Mouse (Mus musculus) neural tube, embryonic 11.5 days (tissue): ENCODE measurements around the gene Plppr4. TPM values are rescaled to one million over a fixed set of nuclear protein-coding genes. Genes with fewer than 3 reads are reported as not detected.

Source experiments
- ATAC-seq: fragments of 200-750 bp; cut with Nextera tagmentation; 2 replicates; pipeline ENCODE4 v1.8.0; 2017; ENCODE audit warnings: moderate number of reproducible peaks, mild to moderate bottlenecking, moderate TSS enrichment, moderate library complexity; ENCODE audit not compliant: insufficient read depth, low FRiP score, low TSS enrichment
- DNase-seq: peaks from one replicate; pipeline ENCODE4 v3.0.0-alpha.2; 2015; ENCODE audit warnings: low spot score
- H3K27ac ChIP-seq: fragments of 300-500 bp; sonication (generic); 2 replicates; pipeline ENCODE4 v1.5.1; 2014; ENCODE audit warnings: low read depth, mild to moderate bottlenecking, low read length
- H3K27me3 ChIP-seq: fragments of 300-500 bp; sonication (generic); 2 replicates; pipeline ENCODE4 v1.6.1; 2014; ENCODE audit warnings: mild to moderate bottlenecking, low read length, mixed read lengths; ENCODE audit not compliant: control insufficient read depth, insufficient read depth
- H3K36me3 ChIP-seq: fragments of 300-500 bp; sonication (generic); 2 replicates; pipeline ENCODE4 v1.6.1; 2014; ENCODE audit warnings: mild to moderate bottlenecking, low read length, moderate library complexity, mixed read lengths; ENCODE audit not compliant: control insufficient read depth, insufficient read depth
- H3K4me1 ChIP-seq: fragments of 300-500 bp; sonication (generic); 2 replicates; pipeline ENCODE4 v1.6.1; 2014; ENCODE audit warnings: low read length, mixed read lengths; ENCODE audit not compliant: control insufficient read depth, insufficient read depth
- H3K4me2 ChIP-seq: fragments of 300-500 bp; sonication (generic); 2 replicates; pipeline ENCODE4 v1.6.1; 2014; ENCODE audit warnings: low read depth, mild to moderate bottlenecking, moderate library complexity
- H3K4me3 ChIP-seq: fragments of 300-500 bp; sonication (generic); 2 replicates; pipeline ENCODE4 v1.5.1; 2014; ENCODE audit warnings: low read depth, low read length
- H3K9ac ChIP-seq: fragments of 300-500 bp; sonication (generic); 2 replicates; pipeline ENCODE4 v1.6.1; 2014; ENCODE audit warnings: mild to moderate bottlenecking, low read length
- H3K9me3 ChIP-seq: fragments of 300-500 bp; sonication (generic); 2 replicates; pipeline ENCODE4 v1.6.1; 2016; ENCODE audit warnings: low read length; ENCODE audit not compliant: control insufficient read depth
- WGBS: fragments of 180-500 bp; shearing (Covaris S2); extraction: QIAGEN DNeasy Blood & Tissue Kit; methylation state at CpG from one replicate; pipeline ENCODE4 v1.1.7; 2014; 5-methylcytosine and 5-hydroxymethylcytosine counted together
- microRNA-seq: library from miRNA; unstranded; fragments of <30 nt; microRNA quantifications from one replicate; pipeline ENCODE4, GENCODE M21; 2016
- polyA plus RNA-seq: library from polyadenylated mRNA; unstranded; fragments of >200 nt; fragmentation: Nextera tagmentation; extraction: Ambion mirVana; gene quantifications from 2 replicates; pipeline ENCODE4 v1.2.1, GENCODE M21; 2014

The Plppr4 gene
- polyA plus RNA-seq, 1 experiment from 2014 or later = 0.45 TPM

DNA sequence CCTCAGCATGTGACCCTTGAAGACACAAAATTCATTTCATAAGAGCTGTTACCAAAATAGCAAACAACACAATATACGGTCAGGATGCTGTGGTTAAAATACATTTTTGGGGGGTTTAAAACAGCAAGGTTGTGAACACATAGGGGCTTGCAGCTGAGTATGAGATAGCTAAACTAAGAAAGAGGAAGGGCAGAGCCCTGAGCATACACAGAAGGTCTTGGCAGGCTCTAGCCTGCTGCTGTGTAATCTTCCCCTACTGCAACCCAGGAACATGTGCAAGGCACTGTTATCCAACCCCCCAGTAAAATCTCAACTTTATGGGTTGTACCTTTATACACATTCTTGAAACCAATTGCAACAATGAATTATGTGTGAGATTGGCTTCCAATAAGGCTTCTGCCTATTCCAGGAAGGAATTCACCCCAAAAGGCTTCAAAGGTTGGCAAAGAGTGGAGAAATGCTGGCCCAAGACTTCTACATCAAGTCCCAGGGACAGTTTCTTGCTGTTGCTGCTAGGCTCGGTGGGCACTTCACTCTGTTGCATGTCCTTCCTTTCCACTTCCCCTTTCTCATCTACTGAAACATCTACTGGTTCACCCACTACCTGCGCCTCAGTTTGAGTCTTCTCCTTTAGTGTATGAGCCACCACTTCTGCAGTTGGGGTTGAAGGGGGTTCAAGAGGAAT lies 51.6 kb downstream of the Plppr4 start:
- no peak overlapping the region for H3K4me3 ChIP-seq
- H3K4me2 ChIP-seq = no peak overlapping the region
- no peak overlapping the region for H3K9ac ChIP-seq
- ATAC-seq (no peak), DNase-seq (no peak)
- no peaks in the 10 kb centered on the region for H3K9me3 ChIP-seq
- 90% methylated on average over 3 of the region's 3 CpGs for WGBS
- H3K4me1 ChIP-seq = no peaks in the 10 kb centered on the region
- H3K27ac ChIP-seq = no peak overlapping the region
- H3K27me3 ChIP-seq = no peaks in the 10 kb centered on the region
- no peaks in the 10 kb centered on the region for H3K36me3 ChIP-seq

DNA sequence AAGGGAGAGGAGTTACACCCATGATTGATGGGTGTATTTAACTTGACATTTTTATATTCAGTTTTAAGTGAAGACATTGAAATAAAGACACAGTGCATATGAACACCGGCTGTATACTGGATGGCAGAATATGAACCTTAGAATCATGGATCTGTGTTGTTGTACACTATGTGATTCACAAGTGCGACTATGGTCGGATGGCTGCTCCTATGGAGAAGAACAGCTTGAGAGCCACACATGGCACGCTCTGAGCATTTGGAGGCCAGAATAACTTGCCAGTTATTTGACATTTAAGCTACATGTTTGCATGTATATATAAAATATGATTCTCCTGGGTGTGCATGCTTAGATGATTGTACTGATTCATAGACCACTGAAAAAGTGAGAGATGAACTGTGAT lies 53.1 kb downstream of the Plppr4 start:
- 92% methylated on average over 4 of the region's 4 CpGs for WGBS
- DNase-seq (no peak), ATAC-seq (no peak)

DNA sequence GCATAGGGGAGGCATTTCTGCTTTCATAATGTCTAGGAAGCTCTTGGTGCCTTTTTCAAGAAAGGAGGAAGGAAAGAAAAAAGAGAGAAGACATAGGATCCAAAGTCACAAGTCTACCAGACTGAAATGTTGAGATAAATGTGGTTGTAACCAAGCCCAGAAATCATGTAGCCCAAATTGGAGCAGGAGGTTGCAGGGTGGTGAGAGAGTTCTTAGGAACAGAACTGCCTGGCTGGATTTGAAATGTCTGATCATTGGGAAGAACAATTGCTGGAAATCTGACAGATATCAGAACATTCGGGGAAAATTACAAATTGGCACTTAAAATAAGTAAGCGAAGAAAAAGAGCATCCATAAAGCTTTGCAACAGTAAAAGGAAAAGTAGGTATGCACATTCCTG lies 56.6 kb downstream of the Plppr4 start:
- no peak for ATAC-seq
- H3K27me3 ChIP-seq = no peaks in the 10 kb centered on the region
- no peak overlapping the region for H3K4me3 ChIP-seq
- no peak overlapping the region for H3K4me2 ChIP-seq
- WGBS = 95% methylated on average over 2 of the region's 2 CpGs
- H3K36me3 ChIP-seq = no peaks in the 10 kb centered on the region
- H3K4me1 ChIP-seq = no peaks in the 10 kb centered on the region
- no peaks in the 10 kb centered on the region for H3K9me3 ChIP-seq
- H3K27ac ChIP-seq = no peak overlapping the region
- DNase-seq = no peak
- H3K9ac ChIP-seq = no peak overlapping the region

More for the DNA sequence above, 53.1 kb downstream of the Plppr4 start:
- no peaks in the 10 kb centered on the region for H3K27me3 ChIP-seq
- no peaks in the 10 kb centered on the region for H3K9me3 ChIP-seq
- no peaks in the 10 kb centered on the region for H3K4me1 ChIP-seq
- no peak overlapping the region for H3K9ac ChIP-seq
- H3K4me3 ChIP-seq = no peak overlapping the region
- H3K4me2 ChIP-seq = no peak overlapping the region
- H3K27ac ChIP-seq = no peak overlapping the region
- no peaks in the 10 kb centered on the region for H3K36me3 ChIP-seq

GRCm38 (mm10) chr3:117300735-117301271 lies 59.9 kb downstream of the Plppr4 start:
- no peaks in the 10 kb centered on the region for H3K27me3 ChIP-seq
- H3K27ac ChIP-seq = no peak overlapping the region
- no peaks in the 10 kb centered on the region for H3K4me1 ChIP-seq
- ATAC-seq (no peak), DNase-seq (no peak)
- no peak overlapping the region for H3K4me3 ChIP-seq
- WGBS = 84% methylated on average over 1 of the region's 1 CpGs
- no peaks in the 10 kb centered on the region for H3K9me3 ChIP-seq
- no peak overlapping the region for H3K4me2 ChIP-seq
- no peak overlapping the region for H3K9ac ChIP-seq
- no peaks in the 10 kb centered on the region for H3K36me3 ChIP-seq

GRCm38 (mm10) chr3:117297735-117298134 lies 62.9 kb downstream of the Plppr4 start:
- H3K36me3 ChIP-seq = no peaks in the 10 kb centered on the region
- DNase-seq = no peak

DNA sequence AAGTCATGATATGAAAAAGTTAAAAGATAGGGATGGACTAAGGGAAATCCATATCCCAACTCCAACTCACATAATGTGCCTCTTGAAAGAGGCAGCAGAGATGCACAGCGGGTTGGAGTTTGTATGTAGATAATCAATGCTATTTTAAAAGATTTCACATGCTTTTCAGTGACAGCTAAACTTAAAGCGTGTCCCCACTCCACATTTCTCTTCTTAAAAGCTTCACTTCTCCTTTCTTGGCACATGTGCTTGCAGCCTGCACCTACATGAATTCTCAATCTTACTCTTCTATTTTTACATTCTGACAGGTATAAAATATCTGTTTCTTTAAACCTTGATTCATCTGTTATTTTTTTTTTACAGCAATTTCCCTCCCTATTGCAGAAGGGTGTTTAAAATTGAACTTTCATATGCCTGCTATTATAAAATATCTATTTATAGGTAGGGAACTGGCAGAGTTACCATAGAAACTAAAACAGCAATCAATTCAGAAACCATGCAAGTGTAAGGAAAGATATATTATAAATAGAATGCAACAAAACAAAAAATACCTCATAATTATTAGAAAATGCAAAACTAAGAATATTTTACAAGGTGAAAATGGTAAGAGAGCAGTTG lies 66.3 kb downstream of the Plppr4 start:
- 88% methylated on average over 2 of the region's 2 CpGs for WGBS

More at GRCm38 (mm10) chr3:117297735-117298134, 62.9 kb downstream of the Plppr4 start:
- H3K9ac ChIP-seq = no peak overlapping the region
- no peak overlapping the region for H3K4me3 ChIP-seq
- ATAC-seq = no peak
- no peak overlapping the region for H3K27ac ChIP-seq
- no peaks in the 10 kb centered on the region for H3K4me1 ChIP-seq
- no peaks in the 10 kb centered on the region for H3K9me3 ChIP-seq
- no peaks in the 10 kb centered on the region for H3K27me3 ChIP-seq
- H3K4me2 ChIP-seq = no peak overlapping the region
- WGBS = 88% methylated on average over 1 of the region's 1 CpGs

More for the DNA sequence above, 66.3 kb downstream of the Plppr4 start:
- H3K4me2 ChIP-seq = no peak overlapping the region
- no peaks in the 10 kb centered on the region for H3K27me3 ChIP-seq
- no peak overlapping the region for H3K27ac ChIP-seq
- ATAC-seq (no peak), DNase-seq (no peak)
- no peak overlapping the region for H3K4me3 ChIP-seq
- H3K9me3 ChIP-seq = no peaks in the 10 kb centered on the region
- no peaks in the 10 kb centered on the region for H3K4me1 ChIP-seq
- no peak overlapping the region for H3K9ac ChIP-seq
- no peaks in the 10 kb centered on the region for H3K36me3 ChIP-seq

Small RNAs within 50 kb of the gene (microRNA-seq; reads per million reads assigned to microRNA genes)
- gene Gm22408 = not detected

Other genes starting within 250 kb of the Plppr4 start
- gene Plppr5, start 214.0 kb upstream of the Plppr4 start, polyA plus RNA-seq = 0.24 and 0.27 TPM in 2 replicates